Mouse (Mus musculus) frontal cortex, postnatal 36 days (tissue): Measurements from ENCODE around the gene Hrh2.

ENCODE experiments used
- DNase-seq, 2 experiments: peaks; one replicate each; pipeline ENCODE4 v3.0.0; 2022; ENCODE audit warnings: low spot score in 2 of 2

Hrh2 gene

DNA sequence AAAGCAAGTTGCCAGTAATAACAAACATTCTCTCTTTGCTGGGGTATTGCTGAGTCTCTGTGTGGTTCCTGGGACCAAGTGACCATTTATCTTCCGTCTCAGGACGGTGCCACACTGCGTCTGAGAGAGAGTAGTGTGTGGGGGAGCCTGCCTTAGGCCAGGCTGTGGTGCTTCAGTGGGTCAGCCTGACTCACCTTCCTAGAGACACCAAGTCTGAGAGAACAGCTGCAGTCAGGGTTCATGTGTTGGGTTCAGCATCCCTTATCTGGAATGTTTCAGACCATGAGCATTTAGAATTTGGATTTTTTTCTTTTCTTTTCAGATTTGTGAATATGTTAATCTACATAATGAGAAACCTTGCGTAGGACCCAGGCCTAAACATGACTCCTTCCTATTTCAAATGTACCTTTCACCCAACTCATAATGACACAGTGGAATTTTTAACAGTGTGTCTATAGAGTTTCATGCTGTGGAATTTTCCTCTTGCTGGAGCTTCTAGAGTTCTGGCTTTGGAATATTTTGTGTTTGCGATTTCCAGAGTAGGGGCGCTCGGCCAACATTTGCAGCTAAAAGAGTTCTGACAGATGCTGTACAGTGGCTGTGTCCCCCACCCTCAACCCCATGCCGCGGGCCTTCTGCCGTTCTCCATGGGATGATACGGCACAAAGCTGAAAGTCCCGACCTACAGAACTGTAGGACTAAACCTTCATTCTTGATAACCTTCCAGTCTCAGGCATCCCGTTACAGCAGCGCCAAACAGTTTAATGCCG is 71.0 kb downstream of the Hrh2 start:
- peak in 1 of 2 experiments; percentile 57 for DNase-seq

DNA sequence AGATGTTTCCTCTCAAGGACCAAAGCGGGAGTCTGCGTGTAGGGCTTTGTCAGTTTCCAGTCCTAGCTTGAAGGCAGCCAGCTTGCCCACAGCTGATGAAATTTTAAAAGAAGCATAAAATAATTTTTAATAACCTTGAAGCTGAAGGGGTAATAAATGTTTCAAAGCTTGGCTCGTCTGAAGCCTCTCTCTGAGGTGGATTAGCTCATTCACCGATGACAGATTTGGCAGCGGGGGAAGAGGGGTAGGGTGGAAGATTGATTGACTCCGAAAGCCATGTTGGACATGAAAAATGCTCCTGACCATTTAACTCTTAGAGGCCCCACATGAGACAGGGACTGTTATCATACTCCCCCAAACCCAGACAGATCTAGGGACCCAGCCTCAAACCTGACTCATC is 71.7 kb downstream of the Hrh2 start:
- DNase-seq = no peak

DNA sequence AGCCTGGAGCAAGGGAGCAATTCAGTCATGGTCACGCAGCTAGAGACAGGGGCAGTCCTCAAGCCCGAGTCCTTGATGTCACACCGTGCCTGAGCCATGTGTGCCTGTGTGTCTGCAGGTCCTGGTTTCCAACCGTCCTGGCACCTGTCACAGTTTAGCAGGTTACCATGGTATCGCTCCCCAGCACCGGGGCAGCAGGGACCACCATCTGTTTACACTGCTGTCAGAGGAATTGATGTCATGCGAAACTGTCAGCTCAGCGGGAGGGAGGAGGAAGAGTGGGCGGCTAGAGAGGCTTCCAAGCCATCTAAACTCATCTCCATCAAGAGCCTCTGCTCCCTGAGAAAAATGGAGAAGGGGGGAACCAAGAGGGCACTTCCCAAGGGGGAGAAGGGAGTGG is 74.5 kb downstream of the Hrh2 start:
- peak in 1 of 2 experiments; percentile 46 for DNase-seq

DNA sequence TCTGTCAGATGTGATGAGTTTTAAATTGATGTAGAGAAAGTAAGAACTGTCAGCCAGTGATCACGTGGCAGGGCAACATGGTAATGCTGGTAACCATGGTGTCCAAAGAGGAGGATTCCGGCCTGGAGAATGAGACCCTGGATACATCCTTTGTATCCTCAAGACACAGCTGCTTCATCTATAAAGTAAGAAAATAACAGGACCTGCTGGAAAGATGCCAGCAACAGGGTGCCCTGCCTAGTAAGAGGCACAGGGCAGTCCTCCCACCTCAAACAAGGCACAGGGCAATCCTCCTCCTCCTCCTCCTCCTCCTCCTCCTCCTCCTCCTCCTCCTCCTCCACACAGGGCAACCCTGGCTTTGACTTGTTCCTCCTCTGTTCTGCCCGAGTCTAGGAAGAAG is 77.2 kb downstream of the Hrh2 start:
- no peak for DNase-seq

DNA sequence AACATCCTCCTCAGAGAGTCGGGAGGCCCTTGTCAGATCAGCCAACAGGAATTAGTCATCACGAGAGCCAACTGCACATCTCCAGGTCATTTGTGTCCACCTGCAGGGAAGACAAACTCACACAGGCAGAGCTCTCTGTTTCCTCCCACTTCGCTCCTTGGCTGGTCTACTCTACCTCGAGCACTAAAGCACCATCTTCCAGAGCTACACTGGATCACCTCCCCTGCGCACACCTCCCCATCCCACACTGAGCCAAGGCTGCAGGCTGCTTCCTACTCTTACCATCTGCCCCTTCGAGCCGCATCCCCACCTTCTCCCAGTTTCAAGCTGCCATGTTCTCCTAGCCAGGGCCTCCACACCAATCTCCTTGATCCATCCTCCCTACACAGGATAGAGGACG is 77.7 kb downstream of the Hrh2 start:
- peak; percentile 75 to 81 for DNase-seq

DNA sequence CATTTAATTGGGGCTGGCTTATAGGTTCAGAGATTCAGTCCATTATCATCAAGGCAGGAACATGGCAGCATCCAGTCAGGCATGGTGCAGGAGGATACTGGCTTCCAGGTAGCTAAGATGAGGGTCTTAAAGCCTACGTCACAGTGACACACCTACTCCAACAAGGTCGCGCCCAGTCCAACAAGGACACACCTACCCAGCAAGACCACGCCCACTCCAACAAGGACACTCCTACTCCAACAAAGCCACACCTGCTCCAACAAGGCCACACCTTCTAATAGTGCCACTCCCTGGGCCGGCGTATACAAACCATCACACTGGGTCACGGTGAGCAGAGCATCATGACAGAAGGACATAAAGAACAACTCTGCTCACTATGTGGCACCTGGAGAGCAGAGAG is 80.1 kb downstream of the Hrh2 start:
- no peak for DNase-seq

DNA sequence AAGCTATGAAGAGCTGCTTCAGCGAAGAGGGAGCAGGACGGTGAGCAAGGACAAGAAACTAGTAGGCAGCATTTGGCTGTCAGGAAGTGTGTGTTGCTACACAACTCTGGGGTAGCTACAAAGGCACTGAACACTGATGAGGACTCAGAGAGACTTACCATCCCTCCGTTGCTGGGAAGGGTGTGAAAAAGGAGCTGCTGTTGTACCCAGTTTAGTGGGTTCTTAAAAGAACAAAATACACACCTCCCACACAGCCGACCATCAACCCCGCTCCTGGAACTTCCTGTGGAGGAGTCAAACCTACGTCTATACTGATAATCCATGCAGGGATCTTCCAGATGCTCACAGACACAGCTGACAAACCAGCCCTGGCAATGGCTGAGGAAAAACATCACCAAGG is 85.5 kb downstream of the Hrh2 start:
- DNase-seq = peak; percentile 67 to 70

DNA sequence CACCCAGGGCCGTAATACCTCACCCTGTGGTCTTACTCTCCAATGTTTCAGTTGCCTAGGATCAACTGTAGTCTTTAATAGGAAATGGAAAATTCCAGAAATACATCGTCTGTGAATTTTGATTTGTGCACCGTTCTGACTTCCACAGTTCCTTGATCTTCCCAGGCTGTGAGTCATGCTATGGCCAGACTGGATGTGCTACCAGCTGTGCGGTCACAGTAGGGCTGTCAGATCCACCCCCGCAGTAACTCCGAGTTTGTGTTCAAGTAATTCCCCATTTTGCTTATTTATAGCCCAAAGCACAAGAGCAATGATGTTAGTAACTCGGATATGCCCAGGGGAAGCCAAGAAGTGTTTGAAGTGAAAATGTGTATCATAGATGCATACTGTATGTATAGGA is 88.4 kb downstream of the Hrh2 start:
- DNase-seq = no peak

DNA sequence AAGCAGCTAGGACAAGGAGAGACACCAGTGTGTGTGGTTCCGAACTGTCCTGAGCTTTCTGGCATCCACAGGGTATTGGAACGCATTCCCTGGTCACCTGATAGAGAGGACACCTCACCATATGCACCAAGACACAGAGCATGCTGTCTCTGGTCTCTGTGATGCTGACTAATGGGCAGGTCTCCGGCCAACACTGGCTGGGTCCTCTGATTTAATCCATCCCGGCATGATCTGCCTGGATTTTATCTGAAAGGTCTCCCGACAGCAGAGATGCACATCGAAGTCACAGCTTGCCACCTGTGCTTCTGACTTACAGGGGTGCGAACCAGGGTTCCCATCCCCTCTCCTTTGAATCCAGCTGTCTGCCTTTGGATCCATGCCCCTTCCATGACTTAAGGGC is 89.2 kb downstream of the Hrh2 start:
- DNase-seq = no peak

DNA sequence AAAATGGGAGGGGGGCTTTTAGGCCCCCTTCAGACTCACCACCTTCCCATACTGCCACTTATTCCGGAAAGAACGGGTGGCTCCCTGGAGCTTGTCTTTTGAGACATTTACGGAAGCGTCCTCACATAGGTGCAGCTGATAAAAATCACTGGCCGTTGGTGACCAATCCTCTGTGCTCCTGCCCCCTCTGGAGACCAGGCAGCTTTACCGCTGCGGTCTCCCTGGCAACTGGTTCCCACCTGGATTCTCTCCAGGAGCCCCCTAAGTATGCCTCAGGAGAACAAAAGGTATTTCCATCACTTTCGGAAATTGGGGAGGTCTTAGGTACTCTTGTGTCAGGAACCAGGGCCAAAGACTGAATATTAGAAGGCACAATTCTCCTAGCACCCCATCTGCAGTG is 89.7 kb downstream of the Hrh2 start:
- no peak for DNase-seq

DNA sequence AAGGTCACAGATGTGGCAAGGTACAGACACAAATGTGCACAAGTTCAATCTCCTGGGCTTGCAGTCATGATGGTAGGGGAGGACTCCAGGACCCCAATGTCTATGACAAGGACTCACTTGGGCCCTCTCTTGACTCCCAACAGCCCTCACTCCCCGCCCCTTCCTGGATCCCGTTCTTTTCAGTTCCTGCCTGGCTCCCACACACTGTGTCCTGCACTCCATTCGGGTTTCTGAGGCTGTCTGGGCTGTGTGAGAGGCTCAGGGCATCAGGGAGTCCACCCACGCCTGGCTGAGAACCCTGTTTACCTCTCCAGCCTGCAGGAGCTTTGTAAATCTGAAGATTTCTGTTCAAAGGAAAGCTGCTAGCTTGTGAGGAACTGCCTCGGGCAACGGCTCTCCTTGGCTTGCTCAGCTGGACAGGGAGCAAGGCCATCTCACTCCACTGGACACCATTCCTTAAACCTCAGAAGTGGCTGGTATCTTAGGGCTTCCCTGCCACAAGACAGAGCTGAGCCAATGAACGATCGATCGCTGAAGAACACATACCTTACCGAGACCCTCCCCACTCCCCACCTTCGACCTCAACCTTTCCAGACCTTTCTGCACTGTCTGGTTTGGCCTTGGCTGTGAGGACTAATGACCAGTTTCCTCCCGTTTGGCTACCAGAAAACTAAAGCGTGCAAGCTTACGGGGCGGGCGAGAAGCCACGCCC is 90.4 kb downstream of the Hrh2 start:
- no peak for DNase-seq

DNA sequence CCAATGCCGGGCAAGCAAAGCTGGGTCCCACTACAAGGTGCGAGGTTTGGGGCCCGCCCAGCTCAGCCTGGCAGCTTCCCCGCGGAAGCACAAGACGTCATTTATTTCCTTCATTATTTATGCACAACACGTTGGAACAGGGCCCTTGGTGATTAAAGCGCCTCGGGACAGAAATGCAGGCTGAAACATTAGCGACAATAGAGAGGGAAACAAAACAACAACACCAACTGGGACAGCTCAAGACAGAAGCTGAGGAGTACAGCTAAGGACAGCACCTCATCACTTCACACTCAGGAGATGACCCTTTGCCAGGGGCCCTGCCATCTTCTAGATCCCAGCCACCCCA is 90.9 kb downstream of the Hrh2 start:
- DNase-seq = no peak
